Mouse (Mus musculus) bone marrow macrophage, adult 2 months (primary cell): ENCODE measurements around the gene BC003965.

ENCODE experiments used
- CTCF ChIP-seq: IDR thresholded peaks from 2 replicates; pipeline ENCODE4 v1.5.1; 2012; ENCODE audit warnings: low read depth, mild to moderate bottlenecking, low read length, moderate library complexity
- POLR2A ChIP-seq: IDR thresholded peaks from 2 replicates; pipeline ENCODE4 v1.6.1; 2012; ENCODE audit warnings: mild to moderate bottlenecking, low read depth, low read length, borderline replicate concordance

- TF ChIP-seq CTCF (no peak), POLR2A (no peak)
Measured at GRCm38 (mm10) chr17:25225659-25226058, 41.3 kb downstream of the BC003965 start.
